Mouse (Mus musculus): ENCODE results near the gene Olfr432. TPM values are rescaled to one million over a fixed set of nuclear protein-coding genes. Genes with fewer than 3 reads are reported as not detected.

Gene Olfr432
- polyA plus RNA-seq, 3 experiments from 2014 or later = not detected

Other genes with a start within 250 kb of the Olfr432 start
- gene Ifi211, start 136.2 kb upstream of the Olfr432 start, polyA plus RNA-seq (2017; shearing (Covaris generic)) = 1 to 10 TPM; 1.1 to 7.2 (median 2.0) TPM
- 100 to 1,000 TPM; 399 to 475 (median 464) TPM for gene Mndal, start 106.7 kb upstream of the Olfr432 start, polyA plus RNA-seq (2017; shearing (Covaris generic))
- 100 to 1,000 TPM; 241 to 353 (median 324) TPM for gene Ifi203, start 106.5 kb upstream of the Olfr432 start, polyA plus RNA-seq (2017; shearing (Covaris generic))
- not detected for gene Ifi202b, start 66.5 kb upstream of the Olfr432 start, polyA plus RNA-seq (2017; shearing (Covaris generic))
- under 1 TPM in 2 of 3 experiments, not detected in 1; 0.09 to 0.94 TPM for gene Ifi205, start 17.4 kb upstream of the Olfr432 start, polyA plus RNA-seq (2017; shearing (Covaris generic))
- not detected for gene Olfr433, start 8.5 kb upstream of the Olfr432 start, polyA plus RNA-seq (2017; shearing (Covaris generic))
- gene Olfr430, start 17.4 kb downstream of the Olfr432 start, polyA plus RNA-seq (2017; shearing (Covaris generic)) = not detected
- not detected for gene Olfr429, start 35.1 kb downstream of the Olfr432 start, polyA plus RNA-seq (2017; shearing (Covaris generic))
- gene Olfr427, start 47.7 kb downstream of the Olfr432 start, polyA plus RNA-seq (2017; shearing (Covaris generic)) = not detected
- gene Olfr231, start 72.0 kb downstream of the Olfr432 start, polyA plus RNA-seq (2017; shearing (Covaris generic)) = not detected
- not detected for gene Olfr424, start 82.3 kb downstream of the Olfr432 start, polyA plus RNA-seq (2017; shearing (Covaris generic))
- gene Olfr420, start 106.4 kb downstream of the Olfr432 start, polyA plus RNA-seq (2017; shearing (Covaris generic)) = not detected
- under 1 TPM in 1 of 3 experiments, not detected in 2; 0.04 TPM for gene Spta1, start 123.6 kb downstream of the Olfr432 start, polyA plus RNA-seq (2017; shearing (Covaris generic))
- not detected for gene Olfr419, start 202.9 kb downstream of the Olfr432 start, polyA plus RNA-seq (2017; shearing (Covaris generic))